Mouse (Mus musculus): ENCODE results near the gene 4930447C04Rik.
A peak's percentile ranks its signal among the peaks of the same experiment; 100 is the strongest.

The 4930447C04Rik gene

GRCm38 (mm10) chr12:72942171-72942570 is 1.6 kb upstream of the 4930447C04Rik start:
- DNase-seq = no peak

GRCm38 (mm10) chr12:72941398-72942051 is 951 bp upstream of the 4930447C04Rik start:
- no peak for DNase-seq

GRCm38 (mm10) chr12:72940822-72941397 is 336 bp upstream of the 4930447C04Rik start:
- DNase-seq = no peak

GRCm38 (mm10) chr12:72939616-72940015 is 958 bp downstream of the 4930447C04Rik start, which contains the start of gene Six6:
Gene Six6, plus strand, starts transcription at chr12:72939892.
- DNase-seq = no peak

- no peak for DNase-seq
These were observed 1.7 kb downstream of the 4930447C04Rik start for GRCm38 (mm10) chr12:72938600-72939490.

GRCm38 (mm10) chr12:72938176-72938575 is 2.4 kb downstream of the 4930447C04Rik start:
- DNase-seq = no peak

GRCm38 (mm10) chr12:72937537-72938120 is 2.9 kb downstream of the 4930447C04Rik start:
- DNase-seq = no peak

GRCm38 (mm10) chr12:72936751-72937150 is 3.8 kb downstream of the 4930447C04Rik start:
- no peak for DNase-seq

- no peak for DNase-seq
These were observed 23.2 kb downstream of the 4930447C04Rik start for GRCm38 (mm10) chr12:72917159-72917993.

GRCm38 (mm10) chr12:72854377-72855032 is 86.1 kb downstream of the 4930447C04Rik start:
- no peak for DNase-seq

- no peak for DNase-seq
These were observed 87.0 kb downstream of the 4930447C04Rik start for GRCm38 (mm10) chr12:72853406-72854076.

- DNase-seq = no peak
These were observed 88.3 kb downstream of the 4930447C04Rik start for GRCm38 (mm10) chr12:72852264-72852663.

GRCm38 (mm10) chr12:72850146-72850545 is 90.4 kb downstream of the 4930447C04Rik start:
- no peak for DNase-seq

- peak in 1 of 2 experiments; percentile 47 for DNase-seq
These were observed 92.8 kb downstream of the 4930447C04Rik start for GRCm38 (mm10) chr12:72847725-72848124.

GRCm38 (mm10) chr12:72845946-72846345 is 94.6 kb downstream of the 4930447C04Rik start:
- no peak for DNase-seq

GRCm38 (mm10) chr12:72843973-72844620 is 96.5 kb downstream of the 4930447C04Rik start:
- DNase-seq = peak; percentile 71 to 84

- no peak for DNase-seq
These were observed 97.0 kb downstream of the 4930447C04Rik start for GRCm38 (mm10) chr12:72843555-72843954.

GRCm38 (mm10) chr12:72843135-72843534 is 97.4 kb downstream of the 4930447C04Rik start:
- DNase-seq = no peak

- DNase-seq = no peak
These were observed 99.1 kb downstream of the 4930447C04Rik start for GRCm38 (mm10) chr12:72841500-72841899.

- no peak for DNase-seq
These were observed 103.3 kb downstream of the 4930447C04Rik start for GRCm38 (mm10) chr12:72837302-72837701.
